Comparison of ENCODE assay signal across 19 mouse cellular contexts in genomic region chr2:148467921-148468440, GRCm38 (mm10). TPM values are rescaled to one million over a fixed set of nuclear protein-coding genes. Genes with fewer than 3 reads are reported as not detected.
DNase-seq lines count a peak whose midpoint lies in the region; TF ChIP-seq lines count a peak whose summit lies in the region.
"Had no signal": no experiment of that assay in that cellular context is flagged by ENCODE, and none has a peak within 500 bp of the region (broad histone marks: within the 10 kb centered on the region; RNA-seq: fewer than 3 reads in every experiment).

No protein-coding gene starts in this region.

- peak overlapping the region; percentile 71 for H3K27ac ChIP-seq in kidney, adult 2 months (ENCODE audit: insufficient read depth, low read depth, low read length)
- H3K27ac ChIP-seq in layer of hippocampus, adult 2 months = 0 out of 2 replicates have a peak overlapping the region, but pooled peaks have one; percentile 28
- H3K27ac ChIP-seq: embryonic facial prominence, embryonic 10.5 days; forebrain, embryonic 15.5 days; hindbrain, postnatal 0 days; liver, embryonic 14.5 days; lung, embryonic 15.5 days; midbrain, embryonic 10.5 days had no signal

- intact Hi-C loops in heart, postnatal 14 days (cut with DNase I) = no loop called here

- no peak for TF ChIP-seq POLR2A in kidney, adult 2 months (IDR thresholded peaks at IDR 0.05; ENCODE audit: low read depth, low read length)

- TF ChIP-seq CTCF in kidney, adult 2 months (conservative IDR thresholded peaks at IDR 0.05; ENCODE audit: insufficient read depth, insufficient read length, low read depth, low read length) = no peak
- no peak for TF ChIP-seq CTCF in layer of hippocampus, adult 2 months (conservative IDR thresholded peaks at IDR 0.05)

- DNase-seq in heart, adult 8-10 months (ENCODE audit: low spot score) = peak; percentile 73
- DNase-seq in heart, postnatal 14 days = no peak
- peak; percentile 48 for DNase-seq in kidney, adult 2 months
- no peak for DNase-seq in kidney, postnatal 4 days
- no peak for DNase-seq in layer of hippocampus, adult 2 months (ENCODE audit: low spot score in 2 of 2)
- DNase-seq in layer of hippocampus, postnatal 25 days (ENCODE audit: extremely low spot score in 1 of 2, low spot score in 1 of 2) = no peak
- no peak for DNase-seq in neural tube, embryonic 10.5 days (ENCODE audit: extremely low spot score, low spot score)
- DNase-seq: adrenal gland, postnatal 25 days; cerebellum, adult 11 months; cerebellum, adult 9-11 months; gastrocnemius, postnatal 14 days; kidney, postnatal 25 days had no signal

- no peaks in the 10 kb centered on the region for H3K27me3 ChIP-seq in kidney, adult 2 months (replicated peaks; ENCODE audit: control insufficient read depth, insufficient read depth, low read length)
- H3K27me3 ChIP-seq: forebrain, embryonic 15.5 days; lung, embryonic 15.5 days had no signal

- WGBS in kidney, adult 2 months = 59% methylated on average over 3 of the region's 3 CpGs

- H3K4me3 ChIP-seq in kidney, adult 2 months (ENCODE audit: insufficient read depth, low read depth, low read length) = no peak overlapping the region
- no peak overlapping the region for H3K4me3 ChIP-seq in layer of hippocampus, adult 2 months
- H3K4me3 ChIP-seq: embryonic facial prominence, embryonic 10.5 days; forebrain, embryonic 15.5 days; lung, embryonic 15.5 days; midbrain, embryonic 10.5 days; myocyte had no signal

- 0 out of 2 replicates have a peak, but pooled peaks cover 2% of the 10 kb centered on the region for H3K4me1 ChIP-seq in kidney, adult 2 months (ENCODE audit: control insufficient read depth, insufficient read depth, low read length)
- H3K4me1 ChIP-seq: forebrain, embryonic 15.5 days had no signal

- H3K36me3 ChIP-seq in kidney, adult 2 months (ENCODE audit: control insufficient read depth, insufficient read depth, low read length) = no peaks in the 10 kb centered on the region
- H3K36me3 ChIP-seq: embryonic facial prominence, embryonic 10.5 days; forebrain, embryonic 15.5 days; lung, embryonic 15.5 days; midbrain, embryonic 10.5 days had no signal

RNA-seq across cellular contexts. Expression of gene Cd93, which starts 24.6 kb away (rescaled TPM):
- 10 to 100 TPM; 30.6 to 48.2 (median 40.0) TPM for total RNA-seq in heart, adult 8-10 months (2022)
- 100 to 1,000 TPM; 123 to 126 TPM for total RNA-seq in heart, postnatal 14 days (2021)
- polyA plus RNA-seq in kidney, adult 2 months (2012; rRNA removed) = 8.6 and 10.3 TPM in 2 replicates
- total RNA-seq in layer of hippocampus, adult 2 months (2021) = 1 to 10 TPM; 3.2 to 5.1 TPM
- total RNA-seq in layer of hippocampus, postnatal 25 days (2021) = 1 to 10 TPM; 5.4 to 6.7 TPM

RNA-seq across cellular contexts. Expression of gene Thbd, which starts 60.0 kb away (rescaled TPM):
- total RNA-seq in heart, adult 8-10 months (2022) = 10 to 100 TPM; 34.5 to 51.7 (median 43.7) TPM
- total RNA-seq in heart, postnatal 14 days (2021) = 10 to 100 TPM; 59.9 to 68.8 TPM
- polyA plus RNA-seq in kidney, adult 2 months (2012; rRNA removed) = 28.4 and 30.6 TPM in 2 replicates
- total RNA-seq in layer of hippocampus, adult 2 months (2021) = 1 to 10 TPM; 5.3 to 6.9 TPM
- 1 to 10 TPM; 4.9 to 5.3 TPM for total RNA-seq in layer of hippocampus, postnatal 25 days (2021)

Comparison
In these comparisons a context has a peak if more than half of its experiments do, and no peak if none do; other contexts are left out.
1. DNase-seq: peak in heart, adult 8-10 months (single experiment) and kidney, adult 2 months (single experiment); none in heart, postnatal 14 days (0 of 2), kidney, postnatal 4 days (0 of 2), layer of hippocampus, adult 2 months (0 of 2), layer of hippocampus, postnatal 25 days (0 of 2) and neural tube, embryonic 10.5 days (single experiment).
2. RNA of gene Cd93, which starts 24.6 kb away (total RNA-seq): 123 to 126 TPM in heart, postnatal 14 days and 30.6 to 48.2 TPM in heart, adult 8-10 months; 5.4 to 6.7 TPM in layer of hippocampus, postnatal 25 days and 3.2 to 5.1 TPM in layer of hippocampus, adult 2 months; every median in the first group is over 4 times any median in the second.
3. RNA of gene Thbd, which starts 60.0 kb away (total RNA-seq): 59.9 to 68.8 TPM in heart, postnatal 14 days and 34.5 to 51.7 TPM in heart, adult 8-10 months; 5.3 to 6.9 TPM in layer of hippocampus, adult 2 months and 4.9 to 5.3 TPM in layer of hippocampus, postnatal 25 days; every median in the first group is over 4 times any median in the second.